Mouse (Mus musculus) lung, adult 2 months (tissue): ENCODE measurements around the gene Agfg2. TPM values are rescaled to one million over a fixed set of nuclear protein-coding genes. Genes with fewer than 3 reads are reported as not detected.
"Not testable (repeated sequence)": the region's sequence is repeated elsewhere in the genome, so short reads cannot be mapped to it uniquely, and the experiment has no call there.

Experiments
- DNase-seq: peaks from one replicate; pipeline ENCODE4 v3.0.0; 2022
- H3K4me1 ChIP-seq: fragments of 200-500 bp; 2 replicates; pipeline ENCODE4 v1.6.1; 2011; ENCODE audit warnings: low read length; ENCODE audit not compliant: control insufficient read depth, insufficient read depth
- H3K4me3 ChIP-seq: fragments of 200-500 bp; replicated peaks from 2 replicates; pipeline ENCODE3; 2011; ENCODE audit warnings: low read depth, mild to moderate bottlenecking, control low read depth, low read length; ENCODE audit errors: extremely low read depth
- CTCF ChIP-seq: fragments of 200-500 bp; IDR thresholded peaks from 2 replicates; pipeline ENCODE4 v1.5.1; 2011; ENCODE audit warnings: mild to moderate bottlenecking, low read length, control low read depth; ENCODE audit not compliant: insufficient read depth
- POLR2A ChIP-seq: fragments of 200-500 bp; IDR thresholded peaks from 2 replicates; pipeline ENCODE4 v1.6.1; 2011; ENCODE audit warnings: low read depth, mild to moderate bottlenecking, control low read depth, low read length, borderline replicate concordance; ENCODE audit errors: extremely low read depth
- WGBS: fragments of 180-500 bp; shearing (Covaris S2); methylation state at CpG from one replicate; pipeline ENCODE4 v1.1.7; 2018; 5-methylcytosine and 5-hydroxymethylcytosine counted together
- polyA plus RNA-seq: library from polyadenylated mRNA; depleted of rRNA; stranded (reverse); fragments of >200 nt; gene quantifications from 2 replicates; pipeline ENCODE4 v1.2.3, GENCODE M21; 2012; rRNA removed

The Agfg2 gene
- polyA plus RNA-seq: 22.4 and 24.3 TPM in 2 replicates

GRCm38 (mm10) chr5:137684294-137685123, at the start of gene Agfg2:
Gene Agfg2 (minus strand): TSS chr5:137684726.
- DNase-seq: peak; percentile 93
- peak; percentile 61; the same call in 1 of the 2 replicates for TF ChIP-seq POLR2A
- TF ChIP-seq CTCF: no peak
- WGBS: under 1% methylated on average over 62 of the region's 62 CpGs

GRCm38 (mm10) chr5:137733638-137734288, 49.2 kb upstream of the Agfg2 start:
- no peaks in the 10 kb centered on the region for H3K4me1 ChIP-seq
- no peak for TF ChIP-seq POLR2A
- TF ChIP-seq CTCF: no peak
- no peak overlapping the region for H3K4me3 ChIP-seq
- 88% methylated on average over 12 of the region's 12 CpGs for WGBS
- no peak for DNase-seq

More at GRCm38 (mm10) chr5:137684294-137685123, at the start of gene Agfg2:
- peaks cover 3% of the 10 kb centered on the region; the same call in 1 of the 2 replicates for H3K4me1 ChIP-seq
- H3K4me3 ChIP-seq: peak within 1 kb of the TSS; percentile 69

GRCm38 (mm10) chr5:137726767-137727166, 42.2 kb upstream of the Agfg2 start:
- 60% methylated on average over 6 of the region's 6 CpGs for WGBS
- no peak for TF ChIP-seq POLR2A
- no peak for TF ChIP-seq CTCF
- no peak for DNase-seq
- H3K4me3 ChIP-seq: no peak overlapping the region
- no peaks in the 10 kb centered on the region for H3K4me1 ChIP-seq

- no peak for TF ChIP-seq CTCF
- no peak for TF ChIP-seq POLR2A
- Histone ChIP-seq H3K4me3 (no peak overlapping the region), H3K4me1 (no peaks in the 10 kb centered on the region)
- 73% methylated on average over 5 of the region's 5 CpGs for WGBS
- DNase-seq: no peak
Observed at GRCm38 (mm10) chr5:137723840-137724239, 39.3 kb upstream of the Agfg2 start.

DNA sequence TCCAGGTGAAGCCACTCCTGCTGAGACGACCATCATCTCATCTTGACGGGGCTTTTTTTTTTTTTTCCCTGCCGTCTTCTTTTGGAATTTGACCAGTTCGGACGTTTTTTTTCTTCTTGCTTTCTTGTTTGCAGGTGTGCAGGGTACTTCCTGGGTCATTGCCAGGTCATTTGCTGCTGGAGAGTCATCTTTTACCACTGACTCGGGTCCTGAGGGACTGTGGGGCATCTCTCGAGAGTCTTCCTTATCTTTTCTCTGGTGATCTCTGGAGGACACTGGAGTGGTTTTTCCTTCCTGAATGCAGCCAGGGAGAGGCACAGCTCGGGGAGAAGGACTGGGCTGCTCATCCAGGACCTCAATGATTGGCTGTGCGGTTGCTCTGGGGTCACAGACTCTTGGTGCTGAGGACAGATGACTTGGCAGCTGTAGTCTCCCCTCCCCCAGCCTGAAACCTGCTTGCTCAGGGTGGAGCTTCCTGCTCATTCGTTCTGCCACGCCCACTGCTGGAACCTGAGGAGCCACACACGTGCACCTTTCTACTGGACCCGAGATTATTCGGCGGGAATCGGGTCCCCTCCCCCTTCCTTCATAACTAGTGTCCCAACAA, 36.1 kb upstream of the Agfg2 start:
- not testable (repeated sequence) for DNase-seq, H3K4me1 ChIP-seq, H3K4me3 ChIP-seq
- 6% methylated on average over 11 of the region's 16 CpGs for WGBS

GRCm38 (mm10) chr5:137719088-137719487, 34.6 kb upstream of the Agfg2 start:
- Histone ChIP-seq H3K4me1 (no peaks in the 10 kb centered on the region), H3K4me3 (no peak overlapping the region)
- DNase-seq: no peak
- TF ChIP-seq POLR2A (no peak), CTCF (no peak)
- 52% methylated on average over 6 of the region's 6 CpGs for WGBS

DNA sequence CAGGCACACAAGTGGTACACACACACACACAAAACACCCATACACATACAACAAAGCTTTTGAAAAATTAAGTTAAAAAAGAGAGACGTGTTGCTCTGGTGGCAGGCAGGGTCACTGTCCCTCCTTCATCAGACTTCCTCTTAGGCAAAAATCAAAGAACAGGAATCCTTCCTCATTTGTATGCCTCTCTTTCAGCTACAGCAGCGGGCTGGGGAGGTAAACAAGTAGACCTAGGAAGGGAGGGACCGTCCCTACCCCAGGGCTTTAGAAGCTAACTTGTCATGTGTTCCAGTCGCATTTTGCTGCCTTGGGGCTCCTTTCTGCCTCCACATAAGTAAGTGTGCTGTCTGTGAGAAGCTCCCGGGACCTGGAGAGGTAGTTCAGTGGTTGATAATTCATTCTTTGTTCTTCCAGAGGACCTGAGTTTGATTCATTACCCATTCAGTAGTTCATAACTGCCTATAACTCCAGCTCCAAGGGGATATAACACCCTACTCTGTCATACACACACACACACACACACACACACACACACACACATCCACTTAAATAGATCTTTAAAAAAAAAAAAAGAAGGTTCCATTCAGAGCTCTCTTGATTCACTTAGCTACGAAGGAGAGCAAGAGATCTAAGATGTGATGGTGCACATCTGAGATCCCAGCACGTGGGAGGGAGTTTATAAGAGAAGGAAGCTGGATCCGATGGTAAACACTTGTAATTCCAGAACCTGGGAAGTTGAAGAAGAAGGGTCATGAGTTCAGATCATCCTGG, 33.7 kb upstream of the Agfg2 start:
- H3K4me1 ChIP-seq: no peaks in the 10 kb centered on the region
- 50% methylated on average over 8 of the region's 8 CpGs for WGBS
- no peak for DNase-seq
- no peak for TF ChIP-seq CTCF
- no peak for TF ChIP-seq POLR2A
- H3K4me3 ChIP-seq: no peak overlapping the region

GRCm38 (mm10) chr5:137715685-137716084, 31.2 kb upstream of the Agfg2 start:
- WGBS: 69% methylated on average over 8 of the region's 8 CpGs

DNA sequence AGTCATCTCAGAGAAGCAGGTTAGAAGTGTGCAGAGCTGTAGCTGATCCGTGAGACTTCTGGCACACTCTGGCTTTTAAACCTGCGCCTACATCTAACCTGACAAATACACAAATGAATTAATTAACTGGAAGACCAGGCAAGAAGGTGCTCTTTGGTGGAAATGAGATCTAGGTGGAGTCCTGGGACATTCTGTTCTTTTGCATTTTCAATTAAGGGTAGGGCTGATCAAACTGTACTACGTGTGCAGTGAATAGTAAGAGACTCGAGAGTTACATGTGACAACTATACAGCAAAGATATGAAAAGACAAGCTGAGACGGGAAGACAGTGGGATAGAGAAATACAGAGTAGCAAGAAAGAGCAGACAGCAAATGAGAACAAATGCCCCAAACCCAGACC, 28.9 kb upstream of the Agfg2 start:
- WGBS: 72% methylated on average over 5 of the region's 5 CpGs
- Histone ChIP-seq H3K4me3 (no peak overlapping the region), H3K4me1 (no peaks in the 10 kb centered on the region)
- TF ChIP-seq CTCF (no peak), POLR2A (no peak)
- no peak for DNase-seq

More at GRCm38 (mm10) chr5:137715685-137716084, 31.2 kb upstream of the Agfg2 start:
- TF ChIP-seq POLR2A: no peak
- TF ChIP-seq CTCF: no peak
- no peaks in the 10 kb centered on the region for H3K4me1 ChIP-seq
- no peak overlapping the region for H3K4me3 ChIP-seq
- DNase-seq: no peak
